ENCODE assay signal across 8 mouse cellular contexts in genomic region chr5:144040720-144041364, GRCm38 (mm10). TPM values are rescaled to one million over a fixed set of nuclear protein-coding genes. Genes with fewer than 3 reads are reported as not detected.
A peak's percentile ranks its signal among the peaks of the same experiment; 100 is the strongest.
DNase-seq lines count a peak whose midpoint lies in the region; ATAC-seq lines count a peak whose summit lies in the region.

No protein-coding gene starts in this region.

- WGBS in forebrain, embryonic 15.5 days, result 43% methylated on average over 11 of the region's 11 CpGs
- WGBS in hindbrain, embryonic 14.5 days, result 44% methylated on average over 11 of the region's 11 CpGs

- H3K4me3 ChIP-seq in forebrain, embryonic 15.5 days, result no peak overlapping the region
- no peak overlapping the region for H3K4me3 ChIP-seq in hindbrain, embryonic 14.5 days (replicated peaks; ENCODE audit: low read length)
- H3K4me3 ChIP-seq in megakaryocyte, embryonic 14.5 days (replicated peaks), result peak overlapping the region; percentile 79

- H3K9ac ChIP-seq in forebrain, embryonic 15.5 days (replicated peaks), result no peak overlapping the region
- H3K9ac ChIP-seq in hindbrain, embryonic 14.5 days, result no peak overlapping the region

- H3K4me1 ChIP-seq in forebrain, embryonic 15.5 days, result no peaks in the 10 kb centered on the region
- H3K4me1 ChIP-seq in hindbrain, embryonic 14.5 days (replicated peaks; ENCODE audit: control insufficient read depth, insufficient read depth, low read length), result no peaks in the 10 kb centered on the region
- peaks cover 10% of the 10 kb centered on the region for H3K4me1 ChIP-seq in megakaryocyte, embryonic 14.5 days

- H3K27me3 ChIP-seq in forebrain, embryonic 15.5 days, result no peaks in the 10 kb centered on the region
- no peaks in the 10 kb centered on the region; the same call in 1 of the 2 replicates for H3K27me3 ChIP-seq in hindbrain, embryonic 14.5 days (ENCODE audit: control insufficient read depth, insufficient read depth, low read length)
- H3K27me3 ChIP-seq in megakaryocyte, embryonic 14.5 days (replicated peaks), result peaks cover 14% of the 10 kb centered on the region

- H3K9me3 ChIP-seq in forebrain, embryonic 15.5 days, result no peaks in the 10 kb centered on the region
- H3K9me3 ChIP-seq in hindbrain, embryonic 14.5 days (ENCODE audit: control insufficient read depth, low read length), result no peaks in the 10 kb centered on the region
- peaks cover 7% of the 10 kb centered on the region; the same call in 1 of the 2 replicates for H3K9me3 ChIP-seq in megakaryocyte, embryonic 14.5 days

- DNase-seq in Muller cell, postnatal 12 days (ENCODE audit: inconsistent ontology term), result peak; percentile 52
- peak; percentile 70 for DNase-seq in c-Kit-positive CD71-negative TER-119-negative erythroid progenitor cells, embryonic 14.5 days (ENCODE audit: low read depth)
- DNase-seq in hindbrain, embryonic 14.5 days (ENCODE audit: low spot score), result peak; percentile 79
- DNase-seq in layer of hippocampus, postnatal 36 days, result peak; percentile 65 to 75
- DNase-seq in right cerebral cortex, postnatal 25 days, result peak; percentile 62
- peak; percentile 56 to 69 for DNase-seq in urinary bladder, postnatal 36 days (ENCODE audit: low spot score in 2 of 2)

- H3K36me3 ChIP-seq in forebrain, embryonic 15.5 days, result no peaks in the 10 kb centered on the region
- no peaks in the 10 kb centered on the region for H3K36me3 ChIP-seq in hindbrain, embryonic 14.5 days (replicated peaks; ENCODE audit: control insufficient read depth, insufficient read depth)
- no peaks in the 10 kb centered on the region for H3K36me3 ChIP-seq in megakaryocyte, embryonic 14.5 days (replicated peaks; ENCODE audit: low read length)

- ATAC-seq in forebrain, embryonic 15.5 days (replicated peaks), result 0 out of 2 replicates have a peak, but pooled peaks have one; percentile 26
- no peak for ATAC-seq in hindbrain, embryonic 14.5 days (ENCODE audit: low FRiP score)

- H3K27ac ChIP-seq in forebrain, embryonic 15.5 days (replicated peaks), result no peak overlapping the region
- H3K27ac ChIP-seq in hindbrain, embryonic 14.5 days, result no peak overlapping the region

- no peak overlapping the region for H3K4me2 ChIP-seq in forebrain, embryonic 15.5 days (replicated peaks)
- H3K4me2 ChIP-seq in hindbrain, embryonic 14.5 days (replicated peaks), result no peak overlapping the region

RNA-seq across cellular contexts. Expression of gene Ocm, which starts 14.4 kb away (rescaled TPM):
- polyA plus RNA-seq in forebrain, embryonic 15.5 days (2015; fragmentation: Nextera tagmentation; extraction: Ambion mirVana), result not detected in 2 replicates
- polyA plus RNA-seq in hindbrain, embryonic 14.5 days (2014; fragmentation: Nextera tagmentation; extraction: Ambion mirVana), result not detected in 2 replicates
- not detected for total RNA-seq in layer of hippocampus, postnatal 36 days (2021)
- not detected in 2 replicates for polyA plus RNA-seq in megakaryocyte, embryonic 14.5 days (2012; ENCODE audit: insufficient read depth, low replicate concordance)

RNA-seq across cellular contexts. Expression of gene Ccz1, which starts 26.2 kb away (rescaled TPM):
- 90.9 and 94.3 TPM in 2 replicates for polyA plus RNA-seq in forebrain, embryonic 15.5 days (2015; fragmentation: Nextera tagmentation; extraction: Ambion mirVana)
- 83.0 and 83.3 TPM in 2 replicates for polyA plus RNA-seq in hindbrain, embryonic 14.5 days (2014; fragmentation: Nextera tagmentation; extraction: Ambion mirVana)
- total RNA-seq in layer of hippocampus, postnatal 36 days (2021), result 10 to 100 TPM; 32.4 to 36.9 TPM
- polyA plus RNA-seq in megakaryocyte, embryonic 14.5 days (2012; ENCODE audit: insufficient read depth, low replicate concordance), result 17.2 and 33.1 TPM in 2 replicates

RNA-seq across cellular contexts. Expression of gene Lmtk2, which starts 59.4 kb away (rescaled TPM):
- polyA plus RNA-seq in forebrain, embryonic 15.5 days (2015; fragmentation: Nextera tagmentation; extraction: Ambion mirVana), result 8.4 and 9.1 TPM in 2 replicates
- 10.8 and 11.2 TPM in 2 replicates for polyA plus RNA-seq in hindbrain, embryonic 14.5 days (2014; fragmentation: Nextera tagmentation; extraction: Ambion mirVana)
- 10 to 100 TPM; 94.2 to 99.2 TPM for total RNA-seq in layer of hippocampus, postnatal 36 days (2021)
- 2.0 and 2.8 TPM in 2 replicates for polyA plus RNA-seq in megakaryocyte, embryonic 14.5 days (2012; ENCODE audit: insufficient read depth, low replicate concordance)
